Mouse (Mus musculus) stomach, embryonic 15.5 days (tissue): Measurements from ENCODE around the gene Fam71d. TPM values are rescaled to one million over a fixed set of nuclear protein-coding genes. Genes with fewer than 3 reads are reported as not detected.

Experiments
- ATAC-seq: fragments of 200-750 bp; cut with Nextera tagmentation; 2 replicates; pipeline ENCODE4 v1.8.0; 2017; ENCODE audit warnings: low read depth, moderate number of reproducible peaks, moderate TSS enrichment; ENCODE audit not compliant: insufficient read depth, low FRiP score
- H3K27ac ChIP-seq: fragments of 300-500 bp; sonication (generic); 2 replicates; pipeline ENCODE4 v1.5.1; 2015; ENCODE audit warnings: mild to moderate bottlenecking, inconsistent platforms
- H3K27me3 ChIP-seq: fragments of 300-500 bp; sonication (generic); replicated peaks from 2 replicates; pipeline ENCODE4 v1.6.1; 2015; ENCODE audit warnings: inconsistent platforms
- H3K36me3 ChIP-seq: fragments of 300-500 bp; sonication (generic); 2 replicates; pipeline ENCODE4 v1.6.1; 2015; ENCODE audit warnings: inconsistent platforms
- H3K4me1 ChIP-seq: fragments of 300-500 bp; sonication (generic); 2 replicates; pipeline ENCODE4 v1.6.1; 2015; ENCODE audit warnings: inconsistent platforms
- H3K4me2 ChIP-seq: fragments of 300-500 bp; sonication (generic); 2 replicates; pipeline ENCODE4 v1.6.1; 2015; ENCODE audit warnings: mild to moderate bottlenecking, inconsistent platforms
- H3K4me3 ChIP-seq: fragments of 300-500 bp; sonication (generic); replicated peaks from 2 replicates; pipeline ENCODE4 v1.5.1; 2015; ENCODE audit warnings: inconsistent platforms
- H3K9ac ChIP-seq: fragments of 300-500 bp; sonication (generic); 2 replicates; pipeline ENCODE4 v1.6.1; 2015; ENCODE audit warnings: inconsistent platforms
- H3K9me3 ChIP-seq: fragments of 300-500 bp; sonication (generic); 2 replicates; pipeline ENCODE4 v1.6.1; 2016; ENCODE audit warnings: inconsistent platforms
- WGBS: fragments of 180-500 bp; shearing (Covaris S2); methylation state at CpG from one replicate; pipeline ENCODE4 v1.1.7; 2015; 5-methylcytosine and 5-hydroxymethylcytosine counted together
- polyA plus RNA-seq: library from polyadenylated mRNA; unstranded; fragments of >200 nt; fragmentation: Nextera tagmentation; extraction: Ambion mirVana; gene quantifications from 2 replicates; pipeline ENCODE4 v1.2.1, GENCODE M21; 2015

Fam71d gene
- not detected in 2 replicates for polyA plus RNA-seq

DNA sequence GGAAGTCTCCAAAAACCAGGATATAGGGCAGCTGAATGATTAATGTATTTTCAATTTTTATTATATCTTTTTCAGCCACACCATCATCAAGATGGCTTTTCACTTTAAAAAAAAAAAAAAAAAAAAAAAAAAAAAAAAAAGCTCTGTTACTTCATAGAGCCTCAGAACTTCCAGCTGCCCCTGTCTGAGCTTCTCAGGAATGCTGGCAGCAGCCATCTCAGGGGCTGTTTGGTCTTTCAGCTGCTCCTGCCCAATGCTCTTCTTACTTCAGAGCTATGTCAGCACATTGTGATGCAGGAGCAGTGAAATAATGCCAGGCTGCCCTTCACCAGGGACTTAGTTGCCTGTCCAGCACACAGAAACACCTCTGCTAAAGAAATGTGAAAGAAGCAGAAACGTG is at the start of gene Fam71d:
Fam71d (plus strand) TSS at position 211 of the 400 bp plus-strand sequence.
- H3K4me3 ChIP-seq = no peak within 1 kb of the TSS
- no peaks in the 10 kb centered on the region for H3K4me1 ChIP-seq
- no peak for ATAC-seq
- no peak within 1 kb of the TSS for H3K9ac ChIP-seq
- no peak within 1 kb of the TSS for H3K4me2 ChIP-seq
- H3K36me3 ChIP-seq = no peaks in the 10 kb centered on the region
- no peaks in the 10 kb centered on the region for H3K27me3 ChIP-seq
- H3K27ac ChIP-seq = no peak within 1 kb of the TSS
- WGBS = 66% methylated on average over 1 of the region's 1 CpGs
- no peaks in the 10 kb centered on the region for H3K9me3 ChIP-seq

- no peak overlapping the region for H3K4me2 ChIP-seq
- WGBS = 71% methylated on average over 2 of the region's 2 CpGs
- no peaks in the 10 kb centered on the region for H3K9me3 ChIP-seq
- no peak overlapping the region for H3K9ac ChIP-seq
- no peak overlapping the region for H3K27ac ChIP-seq
- H3K4me3 ChIP-seq = no peak overlapping the region
- no peak for ATAC-seq
- no peaks in the 10 kb centered on the region for H3K27me3 ChIP-seq
- no peaks in the 10 kb centered on the region for H3K4me1 ChIP-seq
- no peaks in the 10 kb centered on the region for H3K36me3 ChIP-seq
Measured at GRCm38 (mm10) chr12:78643691-78644090, 47.6 kb upstream of the Fam71d start.

GRCm38 (mm10) chr12:78645282-78645681 is 46.1 kb upstream of the Fam71d start:
- ATAC-seq = no peak
- no peak overlapping the region for H3K9ac ChIP-seq
- H3K4me2 ChIP-seq = no peak overlapping the region
- no peaks in the 10 kb centered on the region for H3K4me1 ChIP-seq
- no peak overlapping the region for H3K4me3 ChIP-seq
- H3K9me3 ChIP-seq = no peaks in the 10 kb centered on the region
- no peaks in the 10 kb centered on the region for H3K27me3 ChIP-seq
- no peaks in the 10 kb centered on the region for H3K36me3 ChIP-seq
- no peak overlapping the region for H3K27ac ChIP-seq
- WGBS = 94% methylated on average over 1 of the region's 1 CpGs

- 35% methylated on average over 2 of the region's 2 CpGs for WGBS
- Histone ChIP-seq H3K4me3 (no peak overlapping the region), H3K27ac (no peak overlapping the region), H3K4me2 (no peak overlapping the region), H3K36me3 (no peaks in the 10 kb centered on the region), H3K9ac (no peak overlapping the region), H3K9me3 (no peaks in the 10 kb centered on the region), H3K27me3 (no peaks in the 10 kb centered on the region), H3K4me1 (no peaks in the 10 kb centered on the region)
- no peak for ATAC-seq
Measured at GRCm38 (mm10) chr12:78659718-78660304, 31.5 kb upstream of the Fam71d start.

DNA sequence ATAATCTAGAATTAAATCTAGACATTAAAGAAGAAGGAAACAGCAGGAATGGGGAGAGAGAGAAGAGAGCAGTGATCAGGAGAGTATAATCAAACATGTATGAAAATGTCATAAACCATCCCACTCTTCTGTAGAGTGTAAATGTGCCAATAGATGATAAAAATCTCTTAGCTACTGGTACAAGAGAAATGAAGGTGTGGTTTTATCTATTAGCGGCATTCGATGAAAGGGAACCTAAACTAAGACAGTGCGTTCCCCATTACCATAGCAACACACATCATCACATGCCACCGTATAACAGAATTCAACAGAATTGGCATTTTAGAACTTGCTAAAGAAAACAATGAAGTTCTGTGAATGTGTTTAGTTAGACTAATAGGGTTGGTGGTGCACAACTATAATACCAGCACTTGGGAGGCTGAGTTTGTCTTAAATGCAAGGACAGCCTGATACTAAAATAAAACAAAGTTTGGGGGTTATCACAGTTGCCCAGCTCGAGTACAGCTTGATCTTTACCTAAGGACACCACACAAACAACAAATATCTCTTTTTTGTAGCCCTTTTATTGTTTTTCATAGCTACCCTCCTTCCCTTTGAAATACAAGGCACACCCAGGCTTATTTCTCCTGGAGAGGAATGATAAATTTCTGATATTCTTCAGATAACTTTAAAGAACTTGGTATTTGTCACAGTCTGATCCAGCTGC is 13.1 kb upstream of the Fam71d start:
- ATAC-seq = no peak
- Histone ChIP-seq H3K4me3 (no peak overlapping the region), H3K27ac (no peak overlapping the region), H3K9me3 (no peaks in the 10 kb centered on the region), H3K36me3 (no peaks in the 10 kb centered on the region), H3K9ac (no peak overlapping the region), H3K4me2 (no peak overlapping the region), H3K4me1 (no peaks in the 10 kb centered on the region), H3K27me3 (no peaks in the 10 kb centered on the region)
- 88% methylated on average over 5 of the region's 5 CpGs for WGBS

GRCm38 (mm10) chr12:78678807-78679189 is 12.5 kb upstream of the Fam71d start:
- Histone ChIP-seq H3K9ac (no peak overlapping the region), H3K4me2 (no peak overlapping the region), H3K27ac (no peak overlapping the region), H3K9me3 (no peaks in the 10 kb centered on the region), H3K4me3 (no peak overlapping the region), H3K36me3 (no peaks in the 10 kb centered on the region), H3K27me3 (no peaks in the 10 kb centered on the region), H3K4me1 (no peaks in the 10 kb centered on the region)
- WGBS = 85% methylated on average over 2 of the region's 2 CpGs
- no peak for ATAC-seq

DNA sequence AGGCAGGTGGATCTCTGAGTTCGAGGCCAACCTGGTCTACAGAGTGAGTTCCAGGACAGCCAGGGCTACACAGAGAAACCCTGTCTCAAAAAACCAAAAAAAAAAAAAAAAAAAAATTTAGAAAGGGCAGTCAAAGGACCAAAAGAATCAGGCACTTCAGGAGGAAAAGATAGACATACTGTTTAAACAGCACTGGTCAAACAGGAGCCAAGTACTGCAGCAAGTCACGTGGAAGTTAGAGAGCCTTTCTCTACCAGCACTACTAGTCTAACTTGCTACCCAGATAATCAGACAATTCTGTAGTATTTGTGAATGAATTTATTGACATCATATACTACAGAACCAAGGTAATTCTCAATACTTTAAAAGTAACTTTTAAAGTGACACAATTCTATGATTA is 10.3 kb upstream of the Fam71d start:
- WGBS = 77% methylated on average over 2 of the region's 2 CpGs
- H3K27ac ChIP-seq = no peak overlapping the region
- no peaks in the 10 kb centered on the region for H3K36me3 ChIP-seq
- no peaks in the 10 kb centered on the region for H3K27me3 ChIP-seq
- H3K4me2 ChIP-seq = no peak overlapping the region
- no peak overlapping the region for H3K9ac ChIP-seq
- H3K4me1 ChIP-seq = no peaks in the 10 kb centered on the region
- no peaks in the 10 kb centered on the region for H3K9me3 ChIP-seq
- ATAC-seq = no peak
- H3K4me3 ChIP-seq = no peak overlapping the region

- H3K36me3 ChIP-seq = no peaks in the 10 kb centered on the region
- H3K4me3 ChIP-seq = no peak overlapping the region
- H3K4me1 ChIP-seq = no peaks in the 10 kb centered on the region
- no peak overlapping the region for H3K4me2 ChIP-seq
- no peak overlapping the region for H3K27ac ChIP-seq
- no peak for ATAC-seq
- WGBS = 63% methylated on average over 4 of the region's 4 CpGs
- H3K27me3 ChIP-seq = no peaks in the 10 kb centered on the region
- no peak overlapping the region for H3K9ac ChIP-seq
- H3K9me3 ChIP-seq = no peaks in the 10 kb centered on the region
Measured at GRCm38 (mm10) chr12:78682279-78682678, 9.1 kb upstream of the Fam71d start.

DNA sequence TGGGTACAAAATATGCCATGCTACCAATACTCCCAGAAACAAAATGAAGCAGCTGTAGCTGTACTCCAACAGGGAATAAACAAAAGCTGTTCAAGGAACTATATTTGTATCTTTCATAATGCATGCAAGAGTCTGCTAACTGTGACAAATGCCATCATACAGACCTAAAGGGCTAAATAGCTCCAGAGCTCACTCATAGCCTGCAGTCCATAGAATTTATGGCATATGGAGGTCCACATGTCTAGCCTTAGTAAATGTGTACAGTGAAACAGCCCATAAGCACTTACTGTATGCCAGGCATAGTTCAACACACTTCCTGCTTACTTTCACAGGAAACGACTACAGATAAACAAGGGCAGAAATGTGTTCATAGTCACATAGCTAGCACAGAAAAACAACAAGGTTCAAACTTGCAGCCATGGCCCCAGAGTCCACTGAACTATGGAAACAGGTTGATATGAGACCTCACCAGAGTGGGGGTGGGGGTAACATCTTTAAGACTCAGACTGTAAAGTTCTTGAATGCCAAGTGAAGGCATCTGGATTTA is 5.6 kb upstream of the Fam71d start:
- Histone ChIP-seq H3K9me3 (no peaks in the 10 kb centered on the region), H3K4me1 (no peaks in the 10 kb centered on the region), H3K27ac (no peak overlapping the region), H3K9ac (no peak overlapping the region), H3K36me3 (no peaks in the 10 kb centered on the region), H3K4me2 (no peak overlapping the region), H3K27me3 (no peaks in the 10 kb centered on the region), H3K4me3 (no peak overlapping the region)
- no peak for ATAC-seq
- 53% methylated on average over 1 of the region's 1 CpGs for WGBS

- H3K4me3 ChIP-seq = no peak overlapping the region
- WGBS = 81% methylated on average over 5 of the region's 5 CpGs
- no peak overlapping the region for H3K27ac ChIP-seq
- no peak overlapping the region for H3K9ac ChIP-seq
- no peaks in the 10 kb centered on the region for H3K36me3 ChIP-seq
- no peaks in the 10 kb centered on the region for H3K27me3 ChIP-seq
- no peak overlapping the region for H3K4me2 ChIP-seq
- H3K4me1 ChIP-seq = no peaks in the 10 kb centered on the region
- no peaks in the 10 kb centered on the region for H3K9me3 ChIP-seq
- ATAC-seq = no peak
Measured at GRCm38 (mm10) chr12:78688876-78689275, 2.5 kb upstream of the Fam71d start.

- Histone ChIP-seq H3K4me2 (no peak overlapping the region), H3K4me3 (no peak overlapping the region), H3K9me3 (no peaks in the 10 kb centered on the region), H3K27me3 (no peaks in the 10 kb centered on the region), H3K9ac (no peak overlapping the region), H3K36me3 (no peaks in the 10 kb centered on the region), H3K4me1 (no peaks in the 10 kb centered on the region), H3K27ac (no peak overlapping the region)
- 88% methylated on average over 2 of the region's 2 CpGs for WGBS
- no peak for ATAC-seq
Measured at GRCm38 (mm10) chr12:78693281-78693680, 1.9 kb downstream of the Fam71d start.

GRCm38 (mm10) chr12:78717783-78718182 is 26.4 kb downstream of the Fam71d start:
- Histone ChIP-seq H3K4me3 (no peak overlapping the region), H3K4me1 (no peaks in the 10 kb centered on the region), H3K4me2 (no peak overlapping the region), H3K36me3 (no peaks in the 10 kb centered on the region), H3K27me3 (no peaks in the 10 kb centered on the region), H3K27ac (no peak overlapping the region), H3K9ac (no peak overlapping the region), H3K9me3 (no peaks in the 10 kb centered on the region)
- no peak for ATAC-seq
- WGBS = 80% methylated on average over 2 of the region's 2 CpGs
